Mouse (Mus musculus): ENCODE data around the gene Wdr43.
"Not testable (repeated sequence)": the region's sequence is repeated elsewhere in the genome, so short reads cannot be mapped to it uniquely, and the experiment has no call there.

Wdr43 gene

GRCm38 (mm10) chr17:71615638-71616318 lies at the start of gene Wdr43:
Gene Wdr43, plus strand, starts transcription at chr17:71615895.
- DNase-seq: peak; percentile 95 to 97

- no peak for DNase-seq
Measured at GRCm38 (mm10) chr17:71579176-71579705, 36.5 kb upstream of the Wdr43 start.

GRCm38 (mm10) chr17:71597881-71598658 lies 17.6 kb upstream of the Wdr43 start:
- peak in 1 of 2 experiments; percentile 17 for DNase-seq

GRCm38 (mm10) chr17:71598659-71599554 lies 16.8 kb upstream of the Wdr43 start:
- peak; percentile 95 to 96 for DNase-seq

GRCm38 (mm10) chr17:71616319-71617032 lies 781 bp downstream of the Wdr43 start:
- no peak for DNase-seq

GRCm38 (mm10) chr17:71617033-71617362 lies 1.3 kb downstream of the Wdr43 start:
- no peak for DNase-seq

- no peak for DNase-seq
Measured at GRCm38 (mm10) chr17:71617974-71618373, 2.3 kb downstream of the Wdr43 start.

GRCm38 (mm10) chr17:71631806-71632205 lies 16.1 kb downstream of the Wdr43 start:
- DNase-seq: no peak

GRCm38 (mm10) chr17:71633350-71633749 lies 17.7 kb downstream of the Wdr43 start:
- peak; percentile 72 to 82 for DNase-seq

- DNase-seq: no peak
Measured at GRCm38 (mm10) chr17:71636786-71637185, 21.1 kb downstream of the Wdr43 start.

GRCm38 (mm10) chr17:71637750-71638265 lies 22.1 kb downstream of the Wdr43 start:
- DNase-seq: no peak

GRCm38 (mm10) chr17:71639056-71639455 lies 23.4 kb downstream of the Wdr43 start:
- DNase-seq: not testable (repeated sequence)

- peak; percentile 28 to 62 for DNase-seq
Measured at GRCm38 (mm10) chr17:71640421-71641085, 24.9 kb downstream of the Wdr43 start.

- no peak for DNase-seq
Measured at GRCm38 (mm10) chr17:71642190-71642589, 26.5 kb downstream of the Wdr43 start.

- no peak for DNase-seq
Measured at GRCm38 (mm10) chr17:71650011-71650410, 34.3 kb downstream of the Wdr43 start.

GRCm38 (mm10) chr17:71652495-71652894 lies 36.8 kb downstream of the Wdr43 start:
- no peak for DNase-seq

- DNase-seq: no peak
Measured at GRCm38 (mm10) chr17:71652934-71653333, 37.2 kb downstream of the Wdr43 start.

GRCm38 (mm10) chr17:71657521-71657920 lies 41.8 kb downstream of the Wdr43 start:
- peak; percentile 63 to 75 for DNase-seq

GRCm38 (mm10) chr17:71658666-71659065 lies 43.0 kb downstream of the Wdr43 start:
- DNase-seq: no peak

- DNase-seq: no peak
Measured at GRCm38 (mm10) chr17:71660390-71660789, 44.7 kb downstream of the Wdr43 start.

- DNase-seq: peak; percentile 72 to 79
Measured at GRCm38 (mm10) chr17:71662751-71663250, 47.1 kb downstream of the Wdr43 start.
